Mouse (Mus musculus) G1E (cell line): ENCODE data around the gene Ate1.

Experiments
- CTCF ChIP-seq: IDR thresholded peaks from 2 replicates; pipeline ENCODE4 v1.5.1; 2012; ENCODE audit warnings: low read depth, low read length, inconsistent platforms, mixed read lengths
- GATA1 ChIP-seq: IDR thresholded peaks from 2 replicates; pipeline ENCODE4 v1.6.1; 2012; ENCODE audit warnings: borderline replicate concordance, low read length, inconsistent platforms, mixed read lengths
- TAL1 ChIP-seq: conservative IDR thresholded peaks from 2 replicates; pipeline ENCODE4 v1.6.1; 2012; ENCODE audit warnings: low read depth, low read length, inconsistent platforms, mixed read lengths

DNA sequence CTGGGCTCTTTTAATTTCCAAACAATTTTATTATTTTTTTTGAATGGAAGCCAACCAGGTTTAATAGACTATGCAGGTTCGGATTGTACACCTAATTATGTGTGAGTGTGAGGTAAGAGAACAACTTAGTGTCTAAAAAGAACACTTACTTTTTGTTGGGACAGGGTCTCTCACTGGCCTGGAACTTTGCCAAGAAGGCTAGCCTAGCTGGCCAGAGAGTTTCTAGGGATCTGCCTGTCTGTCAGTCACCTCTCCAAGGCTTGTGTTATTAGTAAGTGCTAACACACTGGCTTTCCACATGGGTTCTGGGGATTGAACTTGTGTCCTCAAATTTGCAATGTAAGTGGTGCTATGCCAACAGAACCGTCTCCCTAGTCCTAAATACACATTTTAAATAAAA lies 116.8 kb downstream of the Ate1 start:
- TF ChIP-seq TAL1, result no peak
- no peak for TF ChIP-seq CTCF
- TF ChIP-seq GATA1, result no peak
